Mouse (Mus musculus) forebrain, embryonic 11.5 days (tissue): ENCODE data around the gene Mog. TPM values are rescaled to one million over a fixed set of nuclear protein-coding genes. Genes with fewer than 3 reads are reported as not detected.
"Not testable (repeated sequence)": the region's sequence is repeated elsewhere in the genome, so short reads cannot be mapped to it uniquely, and the experiment has no call there.

Experiments used
- ATAC-seq: fragments of 200-750 bp; cut with Nextera tagmentation; replicated peaks from 2 replicates; pipeline ENCODE4 v1.8.0; 2017; ENCODE audit warnings: moderate TSS enrichment; ENCODE audit not compliant: low FRiP score
- DNase-seq: peaks from one replicate; pipeline ENCODE4 v3.0.0-alpha.2; 2017; ENCODE audit warnings: low spot score
- H3K27ac ChIP-seq: fragments of 300-500 bp; sonication (generic); 2 replicates; pipeline ENCODE4 v1.5.1; 2014; ENCODE audit warnings: low read depth, low read length
- H3K27me3 ChIP-seq: fragments of 300-500 bp; sonication (generic); 2 replicates; pipeline ENCODE4 v1.6.1; 2014; ENCODE audit warnings: mild to moderate bottlenecking, low read length, mixed read lengths; ENCODE audit not compliant: control insufficient read depth, insufficient read depth
- H3K36me3 ChIP-seq: fragments of 300-500 bp; sonication (generic); 2 replicates; pipeline ENCODE4 v1.6.1; 2014; ENCODE audit warnings: mild to moderate bottlenecking, low read length, moderate library complexity, mixed read lengths; ENCODE audit not compliant: control insufficient read depth, insufficient read depth
- H3K4me1 ChIP-seq: fragments of 300-500 bp; sonication (generic); replicated peaks from 2 replicates; pipeline ENCODE4 v1.6.1; 2014; ENCODE audit warnings: low read length, mixed read lengths; ENCODE audit not compliant: control insufficient read depth, insufficient read depth
- H3K4me2 ChIP-seq: fragments of 300-500 bp; sonication (generic); 2 replicates; pipeline ENCODE4 v1.6.1; 2014; ENCODE audit warnings: low read depth, mild to moderate bottlenecking, low read length, moderate library complexity, mixed read lengths; ENCODE audit not compliant: severe bottlenecking
- H3K4me3 ChIP-seq: fragments of 300-500 bp; sonication (generic); 2 replicates; pipeline ENCODE4 v1.5.1; 2014; ENCODE audit warnings: low read depth, low read length
- H3K9ac ChIP-seq: fragments of 300-500 bp; sonication (generic); 2 replicates; pipeline ENCODE4 v1.6.1; 2014; ENCODE audit warnings: low read length
- H3K9me3 ChIP-seq: fragments of 300-500 bp; sonication (generic); 2 replicates; pipeline ENCODE4 v1.6.1; 2016; ENCODE audit warnings: low read length, mixed read lengths; ENCODE audit not compliant: control insufficient read depth
- whole genome bisulfite sequencing: fragments of 180-500 bp; shearing (Covaris S2); extraction: QIAGEN DNeasy Blood & Tissue Kit; methylation state at CpG from one replicate; pipeline ENCODE4 v1.1.7; 2014; 5-methylcytosine and 5-hydroxymethylcytosine counted together
- polyA plus RNA-seq: library from polyadenylated mRNA; unstranded; fragments of >200 nt; fragmentation: Nextera tagmentation; extraction: Ambion mirVana; gene quantifications from 2 replicates; pipeline ENCODE4 v1.2.1, GENCODE M21; 2014

Gene Mog
- polyA plus RNA-seq, 1 experiment from 2014 or later = 0.39 TPM

DNA sequence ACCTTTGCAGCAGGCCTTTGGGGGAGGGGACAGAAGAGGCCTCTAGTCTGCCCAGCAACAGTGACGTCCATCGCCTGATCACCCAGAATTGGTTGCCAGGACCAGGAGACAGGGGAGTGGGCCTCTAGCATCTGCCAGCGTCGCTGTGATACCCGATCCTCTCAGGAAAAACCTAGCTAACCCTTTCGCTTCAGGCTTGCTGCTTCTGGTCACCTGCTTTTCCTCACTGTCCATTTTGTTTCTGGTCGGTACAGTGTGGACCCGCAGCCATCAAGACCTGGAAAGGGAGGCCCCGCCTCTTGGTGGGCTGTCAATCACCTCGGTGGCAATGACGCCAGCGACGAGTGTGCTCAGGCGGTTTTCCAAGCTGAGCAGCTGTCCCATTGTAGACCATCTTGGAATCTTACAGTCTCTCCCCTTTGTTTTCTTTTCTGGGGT, 5.5 kb upstream of the Mog start:
- H3K9ac ChIP-seq = peak overlapping the region; percentile 39
- no peaks in the 10 kb centered on the region; the same call in 1 of the 2 replicates for H3K4me1 ChIP-seq
- H3K27me3 ChIP-seq = no peaks in the 10 kb centered on the region
- H3K27ac ChIP-seq = peak overlapping the region; percentile 97
- H3K4me2 ChIP-seq = peak overlapping the region; percentile 46
- ATAC-seq (peak; percentile 99), DNase-seq (peak; percentile 97)
- H3K36me3 ChIP-seq = no peaks in the 10 kb centered on the region
- H3K9me3 ChIP-seq = no peaks in the 10 kb centered on the region
- H3K4me3 ChIP-seq = peak overlapping the region; percentile 36
- under 1% methylated on average over 14 of the region's 14 CpGs for WGBS

- 4% methylated on average over 10 of the region's 10 CpGs for WGBS
- Histone ChIP-seq H3K4me1 (no peaks in the 10 kb centered on the region; the same call in 1 of the 2 replicates), H3K27ac (peak overlapping the region; percentile 97), H3K27me3 (no peaks in the 10 kb centered on the region), H3K4me2 (peak overlapping the region; percentile 46), H3K9me3 (no peaks in the 10 kb centered on the region), H3K9ac (peak overlapping the region; percentile 39), H3K4me3 (peak overlapping the region; percentile 36), H3K36me3 (no peaks in the 10 kb centered on the region)
- no peak for DNase-seq
- no peak; the same call in 1 of the 2 replicates for ATAC-seq
Measured at GRCm38 (mm10) chr17:37028212-37028611, 5.0 kb upstream of the Mog start.

- H3K36me3 ChIP-seq = no peaks in the 10 kb centered on the region
- DNase-seq = no peak
- H3K4me2 ChIP-seq = no peak overlapping the region
- 95% methylated on average over 4 of the region's 4 CpGs for WGBS
- H3K4me1 ChIP-seq = no peaks in the 10 kb centered on the region; the same call in 1 of the 2 replicates
- no peaks in the 10 kb centered on the region for H3K27me3 ChIP-seq
- peak overlapping the region; percentile 97; the same call in 1 of the 2 replicates for H3K27ac ChIP-seq
- no peak overlapping the region for H3K4me3 ChIP-seq
- ATAC-seq = no peak
- no peak overlapping the region for H3K9ac ChIP-seq
- H3K9me3 ChIP-seq = no peaks in the 10 kb centered on the region
Measured at GRCm38 (mm10) chr17:37027486-37027885, 4.3 kb upstream of the Mog start.

DNA sequence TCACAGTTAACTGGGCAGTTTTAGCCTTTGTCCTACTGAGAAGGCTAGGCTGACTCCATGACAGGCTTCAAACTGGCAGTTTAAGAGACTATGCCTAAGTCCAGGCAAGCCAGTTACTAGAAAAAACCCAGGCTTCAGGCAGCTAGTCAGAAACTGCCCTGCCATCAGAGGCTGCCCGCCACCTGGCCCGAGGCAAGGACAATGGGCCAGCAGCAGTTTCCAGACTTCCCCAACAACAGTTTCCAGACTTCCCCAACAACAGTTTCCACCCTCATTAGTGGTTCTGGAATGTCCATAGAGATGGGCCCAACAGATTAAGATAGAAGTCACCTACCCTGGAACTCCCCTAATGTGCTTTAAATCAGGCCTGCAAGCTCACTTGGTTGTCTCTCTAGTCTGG, 3.2 kb upstream of the Mog start:
- H3K9ac ChIP-seq = no peak overlapping the region
- no peak overlapping the region for H3K4me2 ChIP-seq
- WGBS = 69% methylated on average over 2 of the region's 2 CpGs
- no peaks in the 10 kb centered on the region for H3K36me3 ChIP-seq
- ATAC-seq (no peak), DNase-seq (no peak)
- no peaks in the 10 kb centered on the region; the same call in 1 of the 2 replicates for H3K4me1 ChIP-seq
- no peak overlapping the region for H3K4me3 ChIP-seq
- H3K9me3 ChIP-seq = no peaks in the 10 kb centered on the region
- no peak overlapping the region for H3K27ac ChIP-seq
- no peaks in the 10 kb centered on the region for H3K27me3 ChIP-seq

DNA sequence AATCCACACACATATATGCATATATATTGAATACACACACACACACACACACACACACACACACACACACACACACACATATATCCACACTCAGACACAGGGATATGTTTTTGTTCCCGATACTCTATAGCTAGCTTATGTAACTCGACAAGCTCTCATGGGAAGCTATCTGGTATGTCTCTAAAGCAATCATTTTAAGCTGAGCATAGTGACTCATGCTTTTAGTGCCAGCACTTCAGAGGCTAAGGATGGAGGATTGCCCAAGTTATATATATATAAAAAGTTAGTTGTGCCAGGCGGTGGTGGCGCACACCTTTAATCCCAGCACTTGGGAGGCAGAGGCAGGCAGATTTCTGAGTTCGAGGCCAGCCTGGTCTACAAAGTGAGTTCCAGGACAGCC, 4.0 kb downstream of the Mog start:
- not testable (repeated sequence) for H3K4me1 ChIP-seq, DNase-seq, H3K4me2 ChIP-seq, H3K27me3 ChIP-seq, H3K9ac ChIP-seq, ATAC-seq, H3K9me3 ChIP-seq, H3K36me3 ChIP-seq, H3K27ac ChIP-seq, H3K4me3 ChIP-seq
- 94% methylated on average over 5 of the region's 5 CpGs for WGBS

- 65% methylated on average over 3 of the region's 3 CpGs for WGBS
- H3K4me3 ChIP-seq = no peak overlapping the region
- ATAC-seq (no peak), DNase-seq (no peak)
- no peak overlapping the region for H3K9ac ChIP-seq
- H3K27me3 ChIP-seq = no peaks in the 10 kb centered on the region
- H3K4me1 ChIP-seq = no peaks in the 10 kb centered on the region
- H3K4me2 ChIP-seq = no peak overlapping the region
- H3K36me3 ChIP-seq = no peaks in the 10 kb centered on the region
- H3K27ac ChIP-seq = no peak overlapping the region
- H3K9me3 ChIP-seq = no peaks in the 10 kb centered on the region
Measured at GRCm38 (mm10) chr17:37018328-37018727, 4.9 kb downstream of the Mog start.

DNA sequence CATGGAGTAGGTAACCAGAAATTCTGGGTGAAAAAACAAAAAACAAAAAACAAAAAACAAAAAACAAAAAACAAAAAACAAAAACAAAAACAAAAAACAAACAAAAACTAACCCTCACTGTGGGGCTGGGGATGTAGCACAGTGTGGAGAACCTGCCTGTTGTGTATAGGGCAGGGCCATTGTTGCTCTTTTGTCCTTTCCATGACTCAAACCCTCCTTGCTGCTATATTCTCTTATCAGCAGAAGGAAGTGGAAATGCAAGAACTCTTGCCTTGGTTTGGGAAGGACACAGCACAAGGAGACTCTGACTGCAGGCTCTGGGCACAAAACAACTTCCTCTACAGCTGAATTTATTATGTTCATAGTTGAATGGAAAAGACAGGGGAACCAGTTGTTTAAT, 6.9 kb downstream of the Mog start:
- H3K9ac ChIP-seq = no peak overlapping the region
- no peak overlapping the region for H3K4me2 ChIP-seq
- no peaks in the 10 kb centered on the region for H3K27me3 ChIP-seq
- DNase-seq (no peak), ATAC-seq (no peak)
- H3K27ac ChIP-seq = no peak overlapping the region
- H3K9me3 ChIP-seq = no peaks in the 10 kb centered on the region
- no peaks in the 10 kb centered on the region; the same call in 1 of the 2 replicates for H3K36me3 ChIP-seq
- H3K4me3 ChIP-seq = no peak overlapping the region
- 0 out of 2 replicates have a peak, but pooled peaks cover 2% of the 10 kb centered on the region for H3K4me1 ChIP-seq

DNA sequence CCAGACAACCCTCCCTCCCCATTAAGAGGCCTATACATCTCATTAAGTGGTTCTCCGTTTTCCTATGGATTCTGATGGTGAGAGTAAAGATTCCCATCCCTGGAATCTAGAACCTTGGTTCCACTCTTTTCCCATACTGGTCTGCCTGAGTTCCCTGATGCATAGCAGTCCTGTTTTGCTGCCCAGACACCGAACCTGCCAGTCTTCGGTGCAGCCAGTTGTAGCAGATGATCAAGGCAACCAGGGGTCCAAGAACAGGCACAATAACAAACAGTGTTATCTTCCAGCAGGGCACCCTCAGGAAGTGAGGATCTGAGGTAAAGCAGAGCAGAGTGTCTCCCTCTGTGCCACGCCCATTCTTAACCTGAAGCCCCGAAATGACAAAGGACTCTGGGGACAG, 11.1 kb downstream of the Mog start:
- 76% methylated on average over 5 of the region's 5 CpGs for WGBS

GRCm38 (mm10) chr17:37011719-37012118, 11.5 kb downstream of the Mog start:
- 0 out of 2 replicates have a peak, but pooled peaks cover 2% of the 10 kb centered on the region for H3K4me1 ChIP-seq

More for the DNA sequence above, 11.1 kb downstream of the Mog start:
- Histone ChIP-seq H3K36me3 (peaks cover 10% of the 10 kb centered on the region), H3K27me3 (no peaks in the 10 kb centered on the region), H3K4me1 (0 out of 2 replicates have a peak, but pooled peaks cover 2% of the 10 kb centered on the region), H3K9me3 (no peaks in the 10 kb centered on the region), H3K27ac (no peak overlapping the region), H3K4me2 (no peak overlapping the region), H3K9ac (no peak overlapping the region), H3K4me3 (no peak overlapping the region)
- ATAC-seq = no peak
- no peak for DNase-seq

More at GRCm38 (mm10) chr17:37011719-37012118, 11.5 kb downstream of the Mog start:
- no peak overlapping the region for H3K9ac ChIP-seq
- H3K36me3 ChIP-seq = peaks cover 10% of the 10 kb centered on the region
- H3K4me2 ChIP-seq = no peak overlapping the region
- DNase-seq (no peak), ATAC-seq (no peak)
- 78% methylated on average over 3 of the region's 3 CpGs for WGBS
- no peak overlapping the region for H3K4me3 ChIP-seq
- H3K27me3 ChIP-seq = no peaks in the 10 kb centered on the region
- no peak overlapping the region for H3K27ac ChIP-seq
- H3K9me3 ChIP-seq = no peaks in the 10 kb centered on the region
